Mouse (Mus musculus) brain, embryonic 14.5 days (tissue): ENCODE measurements at regions not wholly inside any gene's neighbourhood (a gene's known extent, or its start where the extent isn't known, plus 50 kb on each side); places are given as distances from the start of the nearest gene placed in this dataset.

ENCODE experiments used
- CTCF ChIP-seq: fragments of 200-500 bp; IDR thresholded peaks from 2 replicates; pipeline ENCODE4 v1.5.1; 2012; ENCODE audit warnings: inconsistent platforms, mild to moderate bottlenecking, moderate library complexity, borderline replicate concordance; ENCODE audit not compliant: insufficient read depth, insufficient read length; ENCODE audit errors: extremely low read depth
- POLR2A ChIP-seq: fragments of 200-500 bp; IDR thresholded peaks from 2 replicates; pipeline ENCODE4 v1.6.1; 2012; ENCODE audit warnings: mild to moderate bottlenecking, inconsistent platforms, borderline replicate concordance; ENCODE audit not compliant: poor library complexity, insufficient read depth, insufficient read length, severe bottlenecking; ENCODE audit errors: extremely low read depth

DNA sequence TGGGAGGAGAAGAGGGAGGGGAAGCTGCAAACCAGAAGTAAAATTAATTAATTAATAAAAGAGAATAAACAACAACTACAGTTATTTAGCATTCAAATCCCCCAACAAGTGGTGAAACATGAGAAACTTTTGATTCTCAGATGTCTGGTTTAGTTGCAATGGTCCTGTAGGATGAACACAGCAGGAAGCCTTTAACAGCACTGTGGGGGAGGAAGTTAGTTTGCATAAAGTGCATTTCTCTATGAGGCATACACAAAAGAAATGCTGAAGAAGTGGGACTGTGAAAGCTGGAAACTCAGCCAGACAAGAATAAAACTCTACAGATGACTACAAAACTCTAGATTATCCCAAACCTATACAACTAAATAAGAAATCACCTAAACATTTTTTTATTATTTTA is 96.2 kb downstream of the Klhl6 start:
- no peak for TF ChIP-seq CTCF
- no peak for TF ChIP-seq POLR2A
